Mouse (Mus musculus): ENCODE measurements around the gene Med25.
"Not testable (repeated sequence)": the region's sequence is repeated elsewhere in the genome, so short reads cannot be mapped to it uniquely, and the experiment has no call there.

Gene Med25

DNA sequence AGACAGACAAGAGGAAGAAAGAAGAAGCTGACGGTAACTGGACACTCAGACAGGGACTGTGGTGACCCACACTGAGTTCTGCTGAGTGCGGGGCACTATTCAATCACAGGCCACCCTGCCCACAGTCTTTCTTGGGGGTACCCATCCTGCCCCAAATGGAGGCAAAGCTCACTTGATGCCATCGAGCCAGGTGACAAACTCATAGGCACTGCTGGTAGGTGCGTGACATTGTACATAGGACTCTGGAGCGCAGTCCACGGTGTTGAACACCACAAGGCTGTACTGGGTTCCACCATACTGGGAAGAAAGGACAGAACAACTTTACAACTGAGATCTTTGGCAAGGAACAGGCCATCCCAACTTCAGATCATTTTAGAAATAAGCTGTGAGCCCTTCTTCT, 901 bp downstream of the Med25 start:
- DNase-seq = no peak

DNA sequence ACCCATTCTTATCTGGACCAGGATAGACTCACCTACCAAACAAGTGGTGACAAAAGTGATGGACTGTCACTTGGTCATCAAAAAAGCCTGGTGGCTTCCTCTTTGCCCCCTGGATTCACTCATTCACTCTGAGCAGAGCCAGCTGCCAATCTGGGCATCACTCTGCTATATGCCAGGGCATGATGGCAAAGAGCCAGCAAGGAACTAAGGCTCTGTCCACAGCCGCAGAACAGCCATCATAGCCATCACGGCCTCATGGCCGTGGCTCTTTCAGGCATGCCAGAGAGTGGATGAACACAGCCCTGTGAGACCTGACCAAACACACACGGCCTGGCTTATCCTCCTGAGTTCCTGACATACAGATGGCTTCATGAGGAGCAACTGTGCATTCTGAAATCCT, 1.8 kb downstream of the Med25 start:
- peak in 1 of 2 experiments; percentile 35 for DNase-seq

DNA sequence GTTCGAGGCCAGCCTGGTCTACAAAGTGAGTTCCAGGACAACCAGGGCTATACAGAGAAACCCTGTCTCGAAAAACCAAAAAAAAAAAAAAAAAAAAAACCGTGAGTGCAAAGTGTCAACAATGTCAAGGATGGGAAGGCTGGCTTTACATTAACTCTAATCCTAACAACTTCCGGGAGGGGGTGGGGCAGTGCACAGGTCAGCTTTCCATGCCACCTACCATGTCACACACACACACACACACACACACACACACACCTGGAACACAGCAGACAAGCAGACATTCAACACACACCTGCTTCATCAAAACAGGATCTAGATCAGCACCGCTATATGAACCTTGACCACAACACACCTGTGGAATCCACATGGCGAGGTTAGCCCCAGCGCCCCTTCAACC, 2.3 kb downstream of the Med25 start:
- DNase-seq = no peak

DNA sequence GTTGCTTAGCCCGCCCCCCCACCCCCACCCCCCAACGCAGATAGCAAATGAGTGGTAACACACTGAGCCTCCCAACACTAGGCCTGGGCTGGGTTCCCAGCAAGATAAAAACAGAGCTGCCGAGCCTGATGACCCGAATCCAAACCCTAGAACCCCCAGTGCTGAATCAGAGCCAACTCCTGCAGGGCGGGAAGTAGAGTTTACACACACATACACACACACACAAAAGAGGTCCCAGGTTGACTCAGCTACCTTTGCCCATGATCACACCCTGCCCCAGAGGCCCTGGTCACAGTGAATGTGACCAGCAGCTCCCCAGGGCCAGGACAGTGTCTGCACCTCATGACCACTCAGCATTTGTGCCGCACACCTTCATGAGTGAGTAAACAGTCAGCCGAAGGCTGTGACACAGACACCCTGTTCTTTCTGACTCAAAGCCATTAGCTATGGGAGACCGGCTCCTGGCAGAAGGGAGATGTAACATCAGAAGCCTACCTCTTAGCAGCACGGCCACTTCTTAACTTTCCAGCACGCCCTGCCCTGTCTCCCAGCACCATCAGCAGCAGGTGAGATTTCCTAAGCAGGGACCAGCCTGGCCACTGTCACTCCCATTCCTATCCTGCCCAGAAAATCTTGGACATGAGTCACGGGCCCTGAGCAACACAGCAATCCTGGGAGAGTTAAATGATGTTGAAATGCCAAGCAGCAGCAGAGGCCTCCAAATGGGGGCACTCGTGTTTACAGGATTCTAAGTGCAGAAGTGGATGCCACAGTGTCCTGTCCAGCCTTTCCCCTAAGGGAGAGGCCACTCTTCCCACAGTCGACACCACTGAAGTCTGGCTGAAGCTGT, 4.0 kb downstream of the Med25 start:
- no peak for DNase-seq

DNA sequence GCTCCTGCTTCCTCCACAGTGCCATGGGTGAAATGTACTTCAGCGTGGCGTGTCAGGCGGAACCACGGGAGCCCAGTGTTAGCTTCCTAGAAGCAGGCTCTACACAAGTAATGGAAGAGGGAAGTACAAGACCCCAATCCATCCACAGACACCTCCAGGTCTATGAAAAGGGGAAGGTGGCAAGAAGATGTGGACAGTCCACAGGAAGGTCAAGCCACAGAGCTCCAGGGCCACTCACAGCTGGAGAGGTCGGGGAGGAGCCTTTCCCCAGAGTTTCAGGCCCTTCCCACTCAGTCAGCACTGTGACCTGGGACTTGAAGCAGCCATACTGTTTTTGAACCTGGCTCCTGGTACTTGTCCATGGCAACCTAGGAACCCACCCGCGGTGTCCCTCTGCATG, 5.5 kb downstream of the Med25 start:
- DNase-seq = no peak

DNA sequence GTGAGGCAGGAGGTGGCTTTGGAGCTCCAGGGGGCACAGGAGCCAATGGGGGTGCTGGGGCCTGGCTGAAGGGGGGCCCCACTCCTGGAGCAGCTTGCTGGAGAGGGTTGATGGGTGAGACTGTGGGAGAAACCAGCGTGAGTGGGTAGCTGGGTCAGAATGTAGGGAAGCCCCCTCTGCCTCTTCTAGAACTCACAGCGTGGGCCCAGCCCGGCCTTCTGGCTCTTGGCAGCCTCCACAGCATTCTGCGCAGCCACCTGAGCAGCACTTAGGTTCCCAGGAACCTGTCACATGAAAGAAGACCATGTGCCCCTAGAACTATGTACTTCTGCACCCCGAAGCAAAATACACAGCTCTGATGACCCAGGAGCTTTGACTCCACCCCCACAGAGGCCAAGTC, 7.9 kb downstream of the Med25 start:
- no peak for DNase-seq

DNA sequence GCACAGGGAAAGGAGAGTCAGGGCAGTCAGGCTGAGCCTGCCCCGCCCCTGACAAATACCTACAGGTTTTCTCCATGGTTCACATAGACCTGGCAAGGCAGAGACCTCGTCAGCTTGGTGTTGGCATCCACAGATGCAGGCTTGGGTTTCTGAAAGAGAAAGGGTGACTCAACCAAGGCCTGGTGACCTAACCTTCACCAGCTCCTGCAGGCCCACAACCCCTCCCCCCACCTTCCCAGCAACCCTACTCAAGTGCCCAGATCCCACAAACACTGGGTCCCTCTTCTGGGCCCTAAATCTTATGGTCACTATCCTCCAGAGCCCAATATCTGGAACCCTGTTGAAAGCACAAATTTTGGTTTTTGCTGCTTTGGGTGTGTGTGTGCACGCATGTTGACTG, 9.5 kb downstream of the Med25 start:
- DNase-seq = no peak

DNA sequence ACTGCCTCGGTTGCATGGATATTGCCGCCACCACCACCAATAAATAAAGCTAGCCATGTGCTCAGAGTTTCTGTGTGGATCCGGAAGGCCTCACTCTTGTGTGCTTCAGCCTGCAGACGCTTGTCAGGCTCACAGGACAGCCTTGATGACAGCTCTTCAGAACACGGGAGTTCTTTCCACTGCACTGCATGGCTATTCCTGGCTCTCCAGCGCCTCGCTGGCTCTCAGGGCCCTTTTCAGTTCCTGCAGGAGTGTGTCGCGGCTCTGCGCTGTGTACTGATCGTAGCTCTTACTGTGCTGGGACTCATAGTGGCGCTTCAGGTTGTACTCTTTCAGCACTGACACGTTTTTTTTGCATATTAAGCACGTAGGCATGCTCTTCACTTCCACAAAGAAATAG, 14.7 kb downstream of the Med25 start:
- no peak for DNase-seq

DNA sequence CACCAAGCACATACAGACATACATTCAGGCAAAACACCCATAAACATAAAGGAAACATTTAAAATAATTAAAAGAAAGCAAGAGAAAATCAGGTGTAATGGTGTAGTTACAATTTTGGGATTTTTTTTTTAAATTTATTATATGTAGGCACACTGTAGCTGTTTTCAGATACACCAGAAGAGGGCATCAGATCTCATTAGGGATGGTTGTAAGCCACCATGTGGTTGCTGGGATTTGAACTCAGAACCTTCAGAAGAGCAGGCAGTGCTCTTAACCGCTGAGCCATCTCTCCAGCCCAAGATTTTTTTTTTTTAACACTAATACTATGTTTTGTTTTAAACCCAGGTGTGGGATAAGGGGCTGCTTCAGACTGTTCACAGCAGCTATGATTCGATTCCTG, 20.7 kb downstream of the Med25 start:
- DNase-seq = not testable (repeated sequence)

DNA sequence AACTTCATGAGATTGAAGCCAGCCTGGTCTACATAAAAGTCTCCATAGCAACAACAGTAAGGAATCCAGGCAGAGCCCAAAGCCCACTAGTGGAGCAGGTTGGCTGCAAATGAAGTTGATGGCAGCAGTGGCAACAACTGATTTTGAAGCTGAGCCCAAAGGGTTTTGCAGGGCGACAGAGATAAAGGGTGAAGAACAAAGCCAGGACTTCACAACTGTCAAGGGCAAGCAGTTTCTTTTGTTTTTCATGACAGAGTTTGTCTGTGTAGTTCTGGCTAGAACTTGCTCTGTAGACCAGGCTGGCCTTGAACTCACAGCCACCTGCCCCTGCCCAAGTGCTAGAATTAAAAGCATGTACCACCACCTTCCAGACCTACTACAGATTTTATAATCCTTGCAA, 21.3 kb downstream of the Med25 start:
- DNase-seq = no peak

DNA sequence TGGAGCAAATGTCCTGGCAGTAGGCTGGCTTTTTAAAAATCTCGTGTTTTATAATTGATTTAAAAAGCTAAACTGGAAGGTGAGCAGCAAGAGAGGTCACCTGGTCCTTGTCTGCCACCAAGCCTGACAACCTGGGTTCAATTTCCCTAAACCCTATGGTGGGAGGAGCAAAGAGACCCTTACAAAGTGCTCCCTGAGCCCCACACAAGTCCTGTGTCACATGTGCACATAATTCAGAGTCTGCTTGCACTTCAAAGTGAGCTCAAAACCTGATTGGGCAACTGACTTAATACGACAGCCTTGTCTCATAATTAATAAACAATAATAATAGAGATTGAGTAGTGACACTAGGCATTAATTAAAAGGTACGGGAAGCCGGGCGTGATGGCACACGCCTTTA, 21.9 kb downstream of the Med25 start:
- no peak for DNase-seq

DNA sequence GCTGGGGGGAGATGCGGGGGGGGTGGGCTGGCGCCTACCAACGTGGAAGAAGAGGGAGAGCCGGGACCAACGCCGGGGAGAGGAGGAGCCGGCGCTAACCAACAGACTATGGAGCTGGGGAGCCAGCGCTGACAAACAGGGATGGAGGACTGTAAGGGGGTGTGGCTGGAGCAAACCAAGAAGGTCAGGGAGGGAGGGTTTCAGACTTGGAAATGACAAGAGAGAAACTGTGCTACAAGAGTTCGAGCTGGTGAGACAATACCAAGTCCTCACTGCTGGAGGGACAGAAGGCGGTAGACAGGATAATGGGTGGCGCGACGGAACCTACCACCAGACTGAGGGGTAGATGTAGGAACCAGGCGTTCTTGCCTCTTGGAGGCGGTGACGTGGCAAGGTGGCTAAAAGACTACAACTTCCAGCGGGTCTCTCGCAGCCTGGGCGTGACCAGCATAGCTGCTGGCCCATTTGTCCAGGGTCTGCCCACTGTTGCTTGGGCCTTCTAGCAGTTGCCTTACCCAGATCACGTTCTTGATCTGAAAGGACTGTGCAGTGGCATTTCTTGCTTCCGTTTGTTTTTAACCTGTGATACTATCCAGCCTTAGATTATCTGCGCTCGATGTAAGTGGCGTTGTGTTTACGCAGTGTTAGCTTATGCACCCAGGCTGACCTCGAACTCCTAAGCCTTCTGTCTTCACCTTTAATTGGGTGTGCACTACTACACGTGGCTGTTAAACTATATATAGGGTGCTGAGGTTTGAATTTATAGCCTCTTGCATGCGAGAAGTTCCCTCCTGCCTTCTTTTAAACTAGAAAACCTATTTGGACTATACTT, 22.6 kb downstream of the Med25 start, which contains the start of gene Ptov1:
Gene Ptov1, minus strand, starts transcription at position 92 of the 832 bp plus-strand sequence.
- DNase-seq = peak; percentile 92 to 93

DNA sequence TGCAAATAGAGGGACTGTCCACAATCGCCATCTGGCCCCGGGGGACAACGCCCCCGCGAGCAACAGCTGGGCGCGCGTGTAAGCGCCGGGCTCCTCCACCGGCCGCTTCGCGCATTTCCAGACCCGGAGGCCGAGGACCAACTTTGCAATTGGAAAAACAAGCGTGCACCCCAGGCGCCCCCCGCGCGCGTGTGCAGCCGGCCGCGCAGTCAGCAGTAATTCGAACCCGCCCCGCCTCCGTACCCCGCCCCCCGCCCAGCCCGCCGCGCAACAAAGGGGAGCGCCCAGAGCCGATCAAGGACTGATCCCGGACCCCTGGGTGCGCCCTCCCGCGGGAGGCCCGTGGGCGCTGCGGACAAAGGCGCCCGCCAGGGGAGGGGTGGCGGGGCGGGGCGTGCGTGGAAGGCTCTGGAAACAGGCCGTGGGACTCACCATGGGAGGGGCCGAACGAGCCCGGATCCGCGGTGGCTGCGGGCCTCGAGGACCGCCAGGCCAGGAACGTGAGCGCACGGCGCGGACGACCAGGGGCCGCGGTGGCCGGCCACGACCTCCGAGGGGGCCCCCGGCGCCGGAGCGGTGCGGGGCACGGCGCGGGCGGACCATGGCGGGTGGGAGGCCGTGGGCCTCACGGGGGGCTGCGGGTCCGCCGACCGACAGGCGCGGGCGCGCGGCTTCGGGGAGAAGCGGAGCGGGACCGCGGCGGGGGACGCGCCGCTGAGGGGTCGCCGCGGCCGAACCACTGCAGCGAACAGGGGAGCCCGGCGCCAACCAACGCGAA, 23.4 kb downstream of the Med25 start:
- DNase-seq = peak; percentile 55 to 64

DNA sequence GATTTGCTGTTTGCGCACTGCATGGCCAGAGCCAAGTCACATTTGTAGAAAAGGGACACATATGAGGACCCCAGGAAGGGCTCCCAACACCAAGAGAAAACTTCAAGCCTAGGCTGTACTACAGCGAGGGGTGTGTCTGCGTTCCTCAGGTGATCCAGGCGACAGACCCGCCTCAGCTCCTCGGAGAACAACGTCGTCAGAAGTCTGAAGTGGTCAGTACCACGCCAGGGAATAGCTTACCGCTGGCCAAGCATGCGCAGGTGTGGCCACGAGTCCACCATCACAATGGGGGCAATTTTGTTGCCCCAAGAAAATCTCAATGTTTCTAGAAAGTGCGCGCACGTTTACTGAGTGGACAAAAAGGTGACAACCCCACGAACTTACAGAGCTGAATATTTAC, 24.0 kb downstream of the Med25 start:
- no peak for DNase-seq

DNA sequence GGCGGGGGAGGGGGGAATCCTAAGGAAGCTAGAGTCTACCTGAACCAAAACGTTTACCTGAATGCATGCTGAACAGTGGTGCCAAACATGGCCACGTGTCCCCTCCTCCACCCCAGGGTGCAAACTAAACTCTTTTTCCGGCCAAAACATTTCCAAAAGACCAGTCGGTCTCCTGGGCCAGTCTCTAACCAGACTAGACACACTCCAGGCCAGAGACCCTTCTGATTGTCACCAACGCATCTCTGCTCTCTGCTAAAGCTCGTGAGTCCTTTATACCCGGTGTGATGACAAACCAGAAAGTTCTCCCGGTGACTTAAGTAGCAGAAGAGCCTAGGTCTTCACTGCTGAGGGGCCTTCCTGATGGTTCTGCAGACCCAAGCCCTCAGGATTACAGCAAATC, 24.7 kb downstream of the Med25 start:
- no peak for DNase-seq

DNA sequence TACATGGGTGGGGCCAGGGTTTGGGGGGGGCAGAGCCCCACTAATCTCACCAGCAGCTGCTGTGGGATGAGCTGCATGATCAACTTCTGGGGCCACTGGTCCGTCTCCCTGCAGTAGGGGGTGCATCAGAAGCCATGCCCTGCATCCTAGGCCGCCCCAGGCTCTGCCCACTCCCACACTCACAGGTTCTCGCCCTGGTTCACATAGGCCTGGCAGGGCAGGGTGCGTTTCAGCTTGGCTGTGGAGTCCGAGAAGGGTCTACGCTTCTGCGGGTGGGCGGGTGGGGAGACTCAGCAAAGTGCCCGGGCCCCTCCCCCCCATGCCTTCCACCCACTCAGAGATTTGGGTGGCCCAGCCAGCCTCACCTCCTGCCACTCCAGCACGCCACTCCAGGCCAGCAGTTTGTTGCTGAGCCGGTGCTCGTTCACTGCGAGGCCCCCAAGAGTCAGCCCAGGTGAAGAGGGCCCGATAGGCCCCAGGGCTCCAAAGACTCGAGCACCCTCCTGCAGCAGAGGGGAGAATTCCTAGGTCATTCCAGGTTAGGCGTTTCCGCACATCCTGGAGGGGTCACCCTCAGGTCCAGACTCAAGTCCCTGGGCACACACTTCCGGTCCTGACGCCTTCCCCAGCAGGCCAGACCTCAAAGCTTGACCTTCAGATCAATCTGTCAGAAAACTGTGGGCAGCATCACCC, 25.4 kb downstream of the Med25 start:
- no peak for DNase-seq

DNA sequence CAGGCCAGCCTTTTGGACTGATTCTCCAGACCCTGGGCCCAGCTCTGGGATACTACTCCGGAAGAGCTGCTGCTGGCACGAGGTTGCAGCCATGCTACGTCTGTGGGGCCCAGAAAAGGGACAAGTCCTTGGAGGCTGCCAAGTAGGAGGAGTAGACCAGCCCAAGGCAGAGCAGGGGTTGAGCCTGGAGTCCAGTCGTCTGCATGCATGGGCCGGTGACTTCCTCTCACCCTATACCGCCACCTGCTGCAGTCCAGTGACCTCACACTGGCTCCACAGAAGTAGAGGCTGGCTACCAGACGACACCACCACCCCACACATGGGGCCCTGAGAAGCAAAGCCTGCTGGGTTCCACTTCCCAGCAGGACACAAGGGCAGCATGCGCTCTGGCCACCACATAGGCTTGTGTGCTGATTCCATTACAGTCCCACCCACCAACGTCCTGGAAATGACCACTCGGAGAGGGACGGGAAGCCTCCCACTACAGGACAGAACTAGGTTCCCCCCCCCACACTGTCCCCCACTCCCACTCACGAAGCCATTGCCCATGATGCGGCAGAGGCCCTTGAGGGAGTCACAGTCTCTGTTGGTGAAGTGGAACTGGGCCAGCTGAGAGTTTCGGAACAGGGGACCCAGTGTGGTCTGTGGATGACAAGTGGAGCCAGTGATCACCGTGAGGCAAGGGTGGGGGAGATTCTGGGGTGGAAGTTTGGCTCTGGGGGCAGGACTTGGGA, 26.1 kb downstream of the Med25 start:
- DNase-seq = no peak

DNA sequence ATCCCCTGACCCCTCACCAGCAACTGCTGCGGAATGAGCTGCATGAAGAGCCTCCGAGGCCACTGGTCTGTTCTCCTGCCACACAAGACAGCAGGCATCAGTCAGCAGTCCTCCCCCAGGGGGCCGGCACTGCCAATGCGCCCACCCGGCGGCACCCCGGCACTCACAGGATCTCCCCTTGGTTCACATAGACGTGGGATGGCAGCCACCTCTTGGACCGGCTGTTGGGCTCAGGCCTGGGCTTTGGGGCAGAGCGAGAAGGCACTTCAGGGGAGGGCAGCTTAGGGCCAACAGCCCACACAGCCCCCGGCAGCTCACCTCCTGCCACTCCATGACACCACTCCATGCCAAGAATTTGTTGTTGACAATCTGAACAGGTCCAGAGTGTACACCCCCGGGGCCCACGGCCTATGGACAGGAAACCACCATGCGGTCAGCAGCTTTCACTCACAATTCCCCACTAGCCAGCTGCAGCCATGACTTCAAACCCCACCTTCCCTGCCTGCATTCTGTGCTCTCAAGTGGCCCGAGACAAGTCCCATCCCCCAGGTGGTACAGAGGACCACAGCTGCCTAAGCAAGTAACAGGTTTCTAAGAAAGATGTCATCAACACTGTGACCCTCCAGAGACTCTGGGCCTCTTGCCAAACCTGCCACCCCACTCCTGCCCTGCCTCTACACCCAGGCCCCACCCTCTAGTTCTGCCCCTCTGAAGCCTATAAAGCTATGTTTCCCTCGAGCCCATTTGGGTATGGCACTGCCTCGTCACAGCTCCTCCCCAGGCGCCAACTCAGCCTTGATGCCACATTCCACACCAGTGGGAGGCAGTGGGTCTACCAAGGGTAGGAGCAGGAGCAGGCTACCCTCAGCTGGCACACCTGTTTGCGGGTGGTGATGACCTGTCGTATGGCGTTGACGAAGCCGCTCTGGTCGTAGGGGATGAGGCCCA, 27.6 kb downstream of the Med25 start:
- no peak for DNase-seq

DNA sequence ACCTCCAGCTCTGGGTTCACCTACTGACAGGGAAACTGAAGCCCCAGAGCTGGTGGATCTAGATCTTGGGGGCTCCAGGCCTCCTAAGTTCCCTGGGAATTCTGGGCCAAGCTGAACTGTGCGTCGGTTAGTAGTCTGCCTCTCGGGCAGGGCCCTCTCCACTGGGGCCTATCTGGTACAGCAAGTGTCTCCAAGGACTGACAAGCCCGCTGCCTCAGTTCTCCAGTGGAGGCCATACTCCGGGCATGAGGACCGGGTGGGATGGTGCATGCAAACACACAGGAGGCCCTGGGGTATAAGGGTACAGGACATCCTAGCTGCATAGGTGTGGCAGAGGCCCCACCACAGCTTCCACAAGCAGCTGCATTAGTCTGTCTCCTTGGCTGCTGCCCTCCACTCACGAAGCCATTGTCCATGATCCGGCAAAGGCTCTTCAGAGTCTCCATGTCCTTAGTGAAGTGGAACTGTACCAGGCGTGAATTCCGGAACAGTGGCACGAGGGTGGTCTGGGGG, 28.5 kb downstream of the Med25 start:
- DNase-seq = no peak

DNA sequence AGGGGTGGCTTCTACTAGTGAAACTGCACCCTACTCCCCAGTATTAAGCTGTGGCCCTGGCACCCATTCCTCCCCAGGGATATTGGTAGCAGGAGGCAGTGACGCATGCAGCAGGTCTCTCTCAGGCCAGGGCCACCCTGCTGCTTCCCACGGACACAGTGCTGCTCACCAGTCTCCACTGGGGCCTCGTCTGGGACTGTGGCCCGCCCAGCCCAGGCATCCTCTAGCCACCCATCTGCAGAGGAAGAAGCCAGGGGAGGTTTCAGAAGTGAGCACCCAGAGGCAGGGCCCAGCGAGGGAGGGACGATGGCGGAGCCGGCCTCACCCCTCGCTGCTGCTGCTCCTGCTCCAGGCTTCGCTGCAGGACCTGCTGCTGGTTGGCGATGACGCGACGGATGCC, 29.3 kb downstream of the Med25 start:
- DNase-seq = no peak
